Mouse (Mus musculus) C2C12 (cell line): ENCODE data around the gene Ppig.

Experiments
- CEBPB ChIP-seq: IDR thresholded peaks from one replicate; pipeline ENCODE4 v1.6.1; 2011; ENCODE audit warnings: low read depth, mild to moderate bottlenecking, control low read depth, moderate library complexity
- CTCF ChIP-seq: IDR thresholded peaks from one replicate; pipeline ENCODE4 v1.5.1; 2011; ENCODE audit not compliant: control insufficient read depth, insufficient read depth, insufficient read length
- MAX ChIP-seq: IDR thresholded peaks from one replicate; pipeline ENCODE4 v1.6.1; 2011; ENCODE audit warnings: mild to moderate bottlenecking, control low read depth
- MYOG ChIP-seq: IDR thresholded peaks from one replicate; pipeline ENCODE4 v1.6.1; 2011; ENCODE audit not compliant: control insufficient read depth, insufficient read length; ENCODE audit errors: extremely low read depth
- USF1 ChIP-seq: IDR thresholded peaks from one replicate; pipeline ENCODE4 v1.6.1; 2011; ENCODE audit warnings: low read depth, mild to moderate bottlenecking, control low read depth, moderate library complexity

- no peak for TF ChIP-seq CTCF
- no peak for TF ChIP-seq USF1
- TF ChIP-seq CEBPB, result no peak
- TF ChIP-seq MYOG, result no peak
- no peak for TF ChIP-seq MAX
These were observed 3.2 kb upstream of the Ppig start for GRCm38 (mm10) chr2:69719121-69719520.
